Mouse (Mus musculus): ENCODE results near the gene Mtpn. TPM values are rescaled to one million over a fixed set of nuclear protein-coding genes. Genes with fewer than 3 reads are reported as not detected.
A peak's percentile ranks its signal among the peaks of the same experiment; 100 is the strongest.

Gene Mtpn
- polyA plus RNA-seq (2015; fragmentation: Nextera tagmentation; extraction: Ambion mirVana): 268 and 272 TPM in 2 replicates

DNA sequence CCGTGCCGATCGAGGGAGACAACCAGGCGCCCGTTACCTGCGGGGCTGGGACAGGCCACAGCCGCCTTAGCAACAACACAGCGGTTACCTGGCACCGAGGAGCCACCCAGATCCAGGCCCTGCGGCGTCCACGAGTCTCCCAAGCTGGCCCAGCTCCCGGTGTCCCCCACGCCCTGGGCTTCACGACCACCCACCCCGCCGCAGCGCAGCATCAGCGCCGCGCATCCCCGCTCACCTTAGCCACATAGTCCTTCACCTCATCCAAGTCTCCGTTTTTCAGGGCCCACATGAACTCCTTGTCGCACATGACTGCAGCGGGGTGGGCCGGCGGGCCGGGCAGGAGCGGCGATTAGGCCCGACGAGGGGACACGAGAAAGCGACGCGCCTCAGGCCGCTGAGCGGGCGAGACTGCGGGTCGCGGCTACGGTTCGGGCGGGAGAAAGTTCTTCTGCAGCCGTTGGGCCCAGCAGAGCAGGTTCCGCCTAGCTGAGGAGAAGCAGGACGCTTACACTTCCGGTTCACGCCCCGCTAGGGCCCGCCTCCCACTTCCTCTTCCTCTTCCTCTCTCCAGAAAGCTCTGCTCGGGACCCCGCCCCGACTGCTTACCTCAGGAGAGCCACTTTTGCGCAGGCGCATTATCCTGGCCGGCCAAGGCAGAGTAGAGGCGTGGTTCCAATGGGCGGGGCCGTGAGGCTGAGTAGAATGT lies at the start of gene Mtpn:
Gene Mtpn (minus strand): TSS at position 585 of the 706 bp plus-strand sequence.
- peak within 1 kb of the TSS; percentile 90 for H3K4me2 ChIP-seq (ENCODE audit: low read length)
- peaks cover 12% of the 10 kb centered on the region for H3K4me1 ChIP-seq (replicated peaks; ENCODE audit: control insufficient read depth, insufficient read depth, low read length)
- H3K9ac ChIP-seq (replicated peaks; ENCODE audit: low read depth, low read length): peak within 1 kb of the TSS; percentile 95
- under 1% methylated on average over 60 of the region's 61 CpGs for WGBS
- peak within 1 kb of the TSS; percentile 91 for H3K4me3 ChIP-seq (replicated peaks; ENCODE audit: low read length)
- no peaks in the 10 kb centered on the region for H3K36me3 ChIP-seq (ENCODE audit: control insufficient read depth, insufficient read depth)
- no peaks in the 10 kb centered on the region for H3K9me3 ChIP-seq (ENCODE audit: control insufficient read depth, low read length)
- H3K27ac ChIP-seq (ENCODE audit: low read length): peak within 1 kb of the TSS; percentile 83
- peak; percentile 100 for ATAC-seq
- H3K27me3 ChIP-seq (replicated peaks; ENCODE audit: control insufficient read depth, insufficient read depth, low read length): no peaks in the 10 kb centered on the region

DNA sequence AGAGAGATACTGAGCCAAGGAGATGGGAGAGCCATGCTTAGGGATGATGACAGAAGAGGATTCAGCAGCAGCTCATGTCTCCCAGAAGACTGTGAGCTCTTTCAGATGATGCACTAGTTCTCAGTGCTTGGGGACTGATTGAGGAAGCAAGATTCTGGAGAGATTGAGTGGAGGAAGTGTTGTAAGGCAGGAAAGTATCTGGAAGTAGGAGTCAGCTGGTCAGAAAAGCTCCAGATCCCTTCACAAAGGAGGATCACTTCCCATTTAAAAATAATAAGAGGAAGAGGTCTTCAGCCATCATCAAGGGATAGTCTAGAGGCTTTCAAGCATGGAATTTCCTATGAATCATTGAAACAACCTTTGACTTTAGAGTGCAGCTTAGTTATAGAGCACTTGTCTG lies 29.0 kb upstream of the Mtpn start:
- Histone ChIP-seq H3K27ac (ENCODE audit: low read length) (no peak overlapping the region), H3K36me3 (ENCODE audit: control insufficient read depth, insufficient read depth) (no peaks in the 10 kb centered on the region), H3K4me2 (ENCODE audit: low read length) (no peak overlapping the region), H3K9me3 (ENCODE audit: control insufficient read depth, low read length) (no peaks in the 10 kb centered on the region), H3K9ac (replicated peaks; ENCODE audit: low read depth, low read length) (no peak overlapping the region), H3K4me3 (replicated peaks; ENCODE audit: low read length) (no peak overlapping the region), H3K27me3 (replicated peaks; ENCODE audit: control insufficient read depth, insufficient read depth, low read length) (no peaks in the 10 kb centered on the region), H3K4me1 (replicated peaks; ENCODE audit: control insufficient read depth, insufficient read depth, low read length) (no peaks in the 10 kb centered on the region)
- no peak for ATAC-seq

DNA sequence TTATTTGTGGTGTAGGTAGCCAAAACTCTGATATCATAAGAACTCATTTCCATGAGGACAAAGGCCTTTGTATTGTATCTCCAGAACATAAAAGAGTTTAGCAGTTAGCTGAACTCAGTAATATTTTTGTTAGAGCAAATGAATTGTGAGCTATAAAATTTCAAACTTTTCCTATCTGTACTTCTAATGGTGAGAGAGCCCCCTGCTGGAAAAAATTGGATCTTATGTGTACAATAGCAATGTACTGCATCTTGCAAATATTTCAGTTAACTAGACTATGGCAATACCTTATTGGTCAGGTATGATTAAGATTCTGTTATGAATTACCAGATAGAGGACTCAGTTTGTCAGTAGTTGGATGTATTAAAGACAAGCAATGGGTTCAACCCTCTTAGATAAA lies 28.1 kb upstream of the Mtpn start:
- no peak overlapping the region for H3K27ac ChIP-seq (ENCODE audit: low read length)
- H3K9me3 ChIP-seq (ENCODE audit: control insufficient read depth, low read length): no peaks in the 10 kb centered on the region
- no peak for ATAC-seq
- no peaks in the 10 kb centered on the region for H3K36me3 ChIP-seq (ENCODE audit: control insufficient read depth, insufficient read depth)
- no peak overlapping the region for H3K4me2 ChIP-seq (ENCODE audit: low read length)
- H3K4me1 ChIP-seq (replicated peaks; ENCODE audit: control insufficient read depth, insufficient read depth, low read length): no peaks in the 10 kb centered on the region
- H3K27me3 ChIP-seq (replicated peaks; ENCODE audit: control insufficient read depth, insufficient read depth, low read length): no peaks in the 10 kb centered on the region
- no peak overlapping the region for H3K4me3 ChIP-seq (replicated peaks; ENCODE audit: low read length)
- H3K9ac ChIP-seq (replicated peaks; ENCODE audit: low read depth, low read length): no peak overlapping the region

DNA sequence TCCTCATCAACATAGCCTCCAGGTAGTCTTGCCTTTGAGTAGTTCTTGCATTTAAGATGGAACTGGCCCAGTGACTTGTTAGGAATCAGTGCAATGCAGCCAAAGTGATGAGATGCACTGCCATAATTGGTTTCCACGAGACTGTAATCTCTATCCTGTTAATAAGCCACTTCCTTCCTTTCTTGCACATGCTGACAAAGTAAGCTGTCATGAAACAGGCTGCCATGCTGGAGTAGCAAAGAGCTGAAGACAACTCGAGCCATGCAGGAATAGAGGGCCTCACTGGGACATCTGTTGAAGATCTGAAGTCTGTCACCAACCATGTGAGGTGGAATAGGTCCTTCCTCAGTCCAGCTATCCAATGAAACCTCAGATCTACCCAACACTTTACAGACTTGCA lies 20.3 kb upstream of the Mtpn start:
- H3K4me2 ChIP-seq (ENCODE audit: low read length): no peak overlapping the region
- H3K4me1 ChIP-seq (replicated peaks; ENCODE audit: control insufficient read depth, insufficient read depth, low read length): no peaks in the 10 kb centered on the region
- 75% methylated on average over 2 of the region's 2 CpGs for WGBS
- H3K27me3 ChIP-seq (replicated peaks; ENCODE audit: control insufficient read depth, insufficient read depth, low read length): no peaks in the 10 kb centered on the region
- no peak overlapping the region for H3K27ac ChIP-seq (ENCODE audit: low read length)
- H3K4me3 ChIP-seq (replicated peaks; ENCODE audit: low read length): no peak overlapping the region
- H3K9ac ChIP-seq (replicated peaks; ENCODE audit: low read depth, low read length): no peak overlapping the region
- H3K36me3 ChIP-seq (ENCODE audit: control insufficient read depth, insufficient read depth): no peaks in the 10 kb centered on the region
- ATAC-seq: no peak
- H3K9me3 ChIP-seq (ENCODE audit: control insufficient read depth, low read length): no peaks in the 10 kb centered on the region

DNA sequence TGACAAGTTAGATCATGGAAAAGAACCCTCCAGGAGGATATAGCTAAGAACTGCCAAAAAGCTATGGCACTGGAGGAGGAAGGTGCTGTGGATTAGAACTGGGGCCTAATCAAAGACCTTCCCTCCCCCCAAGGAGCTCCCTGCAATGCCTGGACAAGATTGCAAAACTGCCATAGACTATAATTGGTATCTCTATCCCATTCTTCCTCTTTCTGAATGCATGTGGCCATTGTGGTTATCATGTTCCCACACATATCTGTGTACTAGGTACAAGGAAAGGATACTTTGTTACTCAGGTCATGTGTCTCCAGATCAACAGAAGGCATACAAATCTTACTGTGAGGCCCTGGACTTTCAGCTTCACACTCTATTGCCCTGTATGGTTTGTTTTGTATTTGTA lies 4.7 kb upstream of the Mtpn start:
- Histone ChIP-seq H3K4me1 (replicated peaks; ENCODE audit: control insufficient read depth, insufficient read depth, low read length) (no peaks in the 10 kb centered on the region), H3K9me3 (ENCODE audit: control insufficient read depth, low read length) (peaks cover 3% of the 10 kb centered on the region; the same call in 1 of the 2 replicates)
- ATAC-seq: no peak

DNA sequence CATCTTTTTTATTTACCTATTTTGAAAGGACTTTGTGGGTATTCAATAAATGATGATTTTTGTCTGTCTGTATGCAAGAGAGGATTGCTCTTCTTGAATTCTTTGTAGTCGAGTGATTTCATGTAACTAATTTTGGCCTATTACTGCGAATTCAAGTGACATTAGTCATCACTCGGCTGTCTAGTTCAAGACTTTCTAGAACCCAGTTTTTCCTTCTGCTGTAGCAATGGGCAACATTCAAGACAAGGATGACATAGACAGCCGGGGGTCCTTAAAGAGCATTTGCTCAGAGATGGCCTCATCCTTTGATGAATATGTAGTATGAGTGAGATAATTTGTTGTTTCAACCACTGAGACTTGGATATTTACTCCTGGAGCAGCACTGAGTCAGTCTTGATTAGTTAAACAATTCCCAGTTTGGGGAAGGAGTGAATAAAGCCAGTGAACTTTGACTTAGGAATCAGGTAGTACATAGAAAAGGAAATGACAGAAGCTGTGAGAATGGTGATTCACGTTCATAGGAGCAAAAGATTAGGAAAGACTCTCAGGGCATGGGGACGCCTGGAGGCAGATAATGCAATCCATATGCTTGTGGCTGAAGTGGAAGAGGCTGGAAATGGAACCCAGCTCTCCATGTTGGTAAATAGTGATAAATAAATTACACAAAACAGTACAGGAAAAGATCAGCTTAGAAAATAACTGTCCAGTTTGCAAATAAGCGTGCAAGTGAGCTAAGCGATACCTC lies 3.1 kb upstream of the Mtpn start:
- WGBS: 88% methylated on average over 8 of the region's 8 CpGs
- H3K9ac ChIP-seq (replicated peaks; ENCODE audit: low read depth, low read length): no peak overlapping the region
- no peaks in the 10 kb centered on the region for H3K36me3 ChIP-seq (ENCODE audit: control insufficient read depth, insufficient read depth)
- no peak overlapping the region for H3K27ac ChIP-seq (ENCODE audit: low read length)
- no peak for ATAC-seq
- no peak overlapping the region for H3K4me3 ChIP-seq (replicated peaks; ENCODE audit: low read length)
- H3K27me3 ChIP-seq (replicated peaks; ENCODE audit: control insufficient read depth, insufficient read depth, low read length): no peaks in the 10 kb centered on the region
- peaks cover 9% of the 10 kb centered on the region for H3K4me1 ChIP-seq (replicated peaks; ENCODE audit: control insufficient read depth, insufficient read depth, low read length)
- peaks cover 3% of the 10 kb centered on the region; the same call in 1 of the 2 replicates for H3K9me3 ChIP-seq (ENCODE audit: control insufficient read depth, low read length)
- no peak overlapping the region for H3K4me2 ChIP-seq (ENCODE audit: low read length)

More for the DNA sequence above, 4.7 kb upstream of the Mtpn start:
- Histone ChIP-seq H3K36me3 (ENCODE audit: control insufficient read depth, insufficient read depth) (no peaks in the 10 kb centered on the region), H3K4me3 (replicated peaks; ENCODE audit: low read length) (no peak overlapping the region), H3K27ac (ENCODE audit: low read length) (no peak overlapping the region), H3K9ac (replicated peaks; ENCODE audit: low read depth, low read length) (no peak overlapping the region), H3K27me3 (replicated peaks; ENCODE audit: control insufficient read depth, insufficient read depth, low read length) (no peaks in the 10 kb centered on the region), H3K4me2 (ENCODE audit: low read length) (no peak overlapping the region)

DNA sequence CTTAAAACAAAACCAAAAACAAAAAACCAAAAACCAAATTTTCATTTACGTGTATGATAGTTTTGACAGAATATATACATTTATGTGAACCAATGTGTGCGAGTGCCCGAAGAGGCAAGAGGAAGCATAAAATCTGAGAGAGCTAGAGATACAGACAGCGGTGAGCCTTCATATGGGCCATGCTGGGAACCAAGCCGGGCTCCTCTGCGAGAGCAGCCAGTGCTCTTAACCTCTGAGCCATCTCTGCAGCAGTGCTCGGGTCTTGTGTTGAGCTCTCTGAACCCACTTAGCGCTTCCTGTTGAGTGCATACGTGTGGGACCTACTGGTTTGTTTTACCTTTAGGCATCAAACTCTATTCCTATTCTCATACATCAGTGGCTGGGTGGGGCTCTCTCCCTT lies 689 bp upstream of the Mtpn start:
- Histone ChIP-seq H3K4me2 (ENCODE audit: low read length) (no peak overlapping the region), H3K9me3 (ENCODE audit: control insufficient read depth, low read length) (no peaks in the 10 kb centered on the region), H3K27ac (ENCODE audit: low read length) (no peak overlapping the region), H3K27me3 (replicated peaks; ENCODE audit: control insufficient read depth, insufficient read depth, low read length) (no peaks in the 10 kb centered on the region), H3K4me3 (replicated peaks; ENCODE audit: low read length) (no peak overlapping the region), H3K9ac (replicated peaks; ENCODE audit: low read depth, low read length) (no peak overlapping the region), H3K4me1 (replicated peaks; ENCODE audit: control insufficient read depth, insufficient read depth, low read length) (peaks cover 12% of the 10 kb centered on the region), H3K36me3 (ENCODE audit: control insufficient read depth, insufficient read depth) (no peaks in the 10 kb centered on the region)
- ATAC-seq: no peak
- 93% methylated on average over 9 of the region's 9 CpGs for WGBS

DNA sequence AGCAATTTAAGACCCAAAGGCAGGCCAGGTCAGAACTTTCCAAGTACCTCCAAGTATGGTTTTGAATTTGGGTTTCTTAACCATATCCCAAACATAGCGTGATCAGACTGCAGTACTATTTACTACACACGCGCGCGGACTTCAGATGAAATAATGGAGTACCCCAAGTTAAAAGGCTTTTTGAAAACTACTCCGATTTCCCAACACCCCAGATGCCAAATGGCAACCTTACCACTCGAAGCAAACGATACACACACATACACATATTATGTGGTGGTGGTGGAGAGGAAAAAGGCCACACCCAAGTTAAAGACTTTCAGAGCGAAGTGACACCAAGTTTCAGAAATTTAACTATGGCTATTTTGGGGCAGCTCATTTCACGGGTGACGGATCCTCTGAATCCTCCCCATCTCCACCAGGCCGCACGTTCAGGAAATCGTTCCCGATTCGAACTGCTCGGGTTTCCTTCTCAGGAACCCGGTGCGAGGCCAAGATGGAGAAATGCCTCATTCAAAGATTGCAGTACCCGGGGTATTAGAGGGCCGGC lies 858 bp downstream of the Mtpn start:
- Histone ChIP-seq H3K36me3 (ENCODE audit: control insufficient read depth, insufficient read depth) (no peaks in the 10 kb centered on the region), H3K9ac (replicated peaks; ENCODE audit: low read depth, low read length) (peak overlapping the region; percentile 95), H3K4me3 (replicated peaks; ENCODE audit: low read length) (peak overlapping the region; percentile 91), H3K4me1 (replicated peaks; ENCODE audit: control insufficient read depth, insufficient read depth, low read length) (peaks cover 12% of the 10 kb centered on the region), H3K27ac (ENCODE audit: low read length) (peak overlapping the region; percentile 83; the same call in 1 of the 2 replicates), H3K4me2 (ENCODE audit: low read length) (peak overlapping the region; percentile 90), H3K9me3 (ENCODE audit: control insufficient read depth, low read length) (no peaks in the 10 kb centered on the region), H3K27me3 (replicated peaks; ENCODE audit: control insufficient read depth, insufficient read depth, low read length) (no peaks in the 10 kb centered on the region)
- ATAC-seq: no peak
- 4% methylated on average over 21 of the region's 21 CpGs for WGBS

DNA sequence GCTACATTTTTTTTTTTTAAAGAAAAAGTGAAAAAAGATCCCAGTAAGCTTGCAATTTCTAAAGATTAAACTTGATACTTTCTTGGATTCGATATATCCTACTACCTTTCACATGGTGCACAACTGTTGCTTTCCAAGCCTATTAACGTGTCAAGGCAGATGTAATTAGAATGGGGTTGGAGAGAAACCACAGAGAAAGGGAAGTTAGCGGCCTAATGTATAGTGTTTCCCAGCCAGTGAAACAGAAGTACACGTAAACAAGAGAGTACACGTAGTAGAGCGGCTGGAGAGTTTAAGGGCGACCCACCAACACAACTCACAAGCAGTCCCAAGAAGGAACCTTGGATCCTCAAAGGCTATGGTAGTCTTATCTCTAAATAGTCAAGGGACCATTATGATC lies 3.7 kb downstream of the Mtpn start:
- H3K36me3 ChIP-seq (ENCODE audit: control insufficient read depth, insufficient read depth): no peaks in the 10 kb centered on the region
- WGBS: 79% methylated on average over 7 of the region's 7 CpGs
- H3K4me3 ChIP-seq (replicated peaks; ENCODE audit: low read length): no peak overlapping the region
- no peak overlapping the region for H3K27ac ChIP-seq (ENCODE audit: low read length)
- H3K9me3 ChIP-seq (ENCODE audit: control insufficient read depth, low read length): no peaks in the 10 kb centered on the region
- peaks cover 12% of the 10 kb centered on the region for H3K4me1 ChIP-seq (replicated peaks; ENCODE audit: control insufficient read depth, insufficient read depth, low read length)
- no peak overlapping the region for H3K4me2 ChIP-seq (ENCODE audit: low read length)
- H3K9ac ChIP-seq (replicated peaks; ENCODE audit: low read depth, low read length): no peak overlapping the region
- ATAC-seq: no peak
- no peaks in the 10 kb centered on the region for H3K27me3 ChIP-seq (replicated peaks; ENCODE audit: control insufficient read depth, insufficient read depth, low read length)
